Mouse (Mus musculus) liver, embryonic 12.5 days (tissue): ENCODE data around the gene Pim3. TPM values are rescaled to one million over a fixed set of nuclear protein-coding genes. Genes with fewer than 3 reads are reported as not detected.
A peak's percentile ranks its signal among the peaks of the same experiment; 100 is the strongest.

Source experiments
- ATAC-seq: fragments of 200-750 bp; cut with Nextera tagmentation; 2 replicates; pipeline ENCODE4 v1.8.0; 2017; ENCODE audit warnings: moderate number of reproducible peaks, mild to moderate bottlenecking, moderate library complexity
- H3K27ac ChIP-seq: fragments of 300-500 bp; sonication (generic); 2 replicates; pipeline ENCODE4 v1.5.1; 2016; ENCODE audit warnings: mild to moderate bottlenecking
- H3K27me3 ChIP-seq: fragments of 300-500 bp; sonication (generic); replicated peaks from 2 replicates; pipeline ENCODE4 v1.6.1; 2016; ENCODE audit warnings: mild to moderate bottlenecking, moderate library complexity
- H3K36me3 ChIP-seq: fragments of 300-500 bp; sonication (generic); 2 replicates; pipeline ENCODE4 v1.6.1; 2016; ENCODE audit warnings: mild to moderate bottlenecking, moderate library complexity
- H3K4me1 ChIP-seq: fragments of 300-500 bp; sonication (generic); 2 replicates; pipeline ENCODE4 v1.6.1; 2016
- H3K4me2 ChIP-seq: fragments of 300-500 bp; sonication (generic); 2 replicates; pipeline ENCODE4 v1.6.1; 2016; ENCODE audit warnings: mild to moderate bottlenecking, moderate library complexity
- H3K4me3 ChIP-seq: fragments of 300-500 bp; sonication (generic); 2 replicates; pipeline ENCODE4 v1.5.1; 2016; ENCODE audit warnings: mild to moderate bottlenecking, moderate library complexity
- H3K9ac ChIP-seq: fragments of 300-500 bp; sonication (generic); 2 replicates; pipeline ENCODE4 v1.6.1; 2016; ENCODE audit warnings: mild to moderate bottlenecking, moderate library complexity
- H3K9me3 ChIP-seq: fragments of 300-500 bp; sonication (generic); replicated peaks from 2 replicates; pipeline ENCODE4 v1.6.1; 2016; ENCODE audit warnings: mild to moderate bottlenecking, moderate library complexity
- WGBS: fragments of 180-500 bp; shearing (Covaris S2); methylation state at CpG from one replicate; pipeline ENCODE4 v1.1.7; 2016; ENCODE audit not compliant: insufficient replicate concordance; 5-methylcytosine and 5-hydroxymethylcytosine counted together
- polyA plus RNA-seq: library from polyadenylated mRNA; unstranded; fragments of >200 nt; fragmentation: Nextera tagmentation; extraction: Ambion mirVana; gene quantifications from 2 replicates; pipeline ENCODE4 v1.2.1, GENCODE M21; 2016

Pim3 gene
- polyA plus RNA-seq, 1 experiment from 2014 or later, result 23.5 TPM

DNA sequence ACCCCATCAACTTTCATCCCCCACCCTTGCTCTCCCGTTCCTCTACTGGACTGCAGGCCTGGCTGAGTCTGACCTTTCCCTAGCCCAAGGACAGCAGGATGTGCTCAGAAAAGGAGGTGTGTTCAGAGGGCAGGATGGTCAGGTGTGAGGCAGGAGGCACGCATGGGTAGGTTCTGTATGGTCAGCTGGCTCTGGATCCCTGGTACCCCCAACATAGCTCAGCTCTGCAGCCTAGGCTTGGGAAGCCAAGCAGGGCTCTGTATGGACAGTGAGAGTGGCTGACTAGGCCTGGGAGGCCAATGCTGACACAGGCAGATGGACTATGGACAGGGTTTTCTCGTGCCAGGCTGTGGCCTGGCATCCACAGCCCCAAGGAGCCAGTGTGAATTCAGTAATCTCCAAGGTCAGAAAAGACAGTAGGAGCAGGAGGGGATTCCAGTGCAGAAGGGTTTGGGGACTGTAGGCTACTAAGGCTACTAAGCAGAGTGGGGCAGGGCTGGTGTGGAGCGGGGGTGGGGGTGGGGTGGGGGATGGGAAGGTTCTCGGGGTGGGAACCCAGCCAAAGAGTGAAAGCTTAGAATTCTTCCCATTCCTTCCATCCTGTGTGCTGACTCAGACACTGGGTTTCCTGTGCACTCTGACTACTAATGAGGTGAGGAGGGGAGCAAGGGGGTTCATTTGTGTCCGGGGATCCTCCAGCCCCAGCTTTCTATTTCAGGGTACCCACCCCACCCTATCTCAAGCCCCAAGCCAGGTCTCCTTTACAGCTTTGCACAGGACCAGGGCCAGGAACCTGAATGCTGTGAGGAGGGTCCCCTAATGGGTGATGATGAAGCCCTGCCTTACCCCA, 7.6 kb upstream of the Pim3 start:
- no peak overlapping the region for H3K27ac ChIP-seq
- H3K9ac ChIP-seq, result no peak overlapping the region
- H3K4me1 ChIP-seq, result peaks cover 19% of the 10 kb centered on the region
- no peaks in the 10 kb centered on the region for H3K36me3 ChIP-seq
- H3K4me2 ChIP-seq, result no peak overlapping the region
- H3K4me3 ChIP-seq, result no peak overlapping the region
- no peak for ATAC-seq
- H3K9me3 ChIP-seq, result no peaks in the 10 kb centered on the region
- H3K27me3 ChIP-seq, result peaks cover 20% of the 10 kb centered on the region
- 35% methylated on average over 6 of the region's 6 CpGs for WGBS

GRCm38 (mm10) chr15:88854969-88855830, 6.8 kb upstream of the Pim3 start:
- Histone ChIP-seq H3K36me3 (no peaks in the 10 kb centered on the region), H3K4me3 (no peak overlapping the region), H3K27ac (0 out of 2 replicates have a peak overlapping the region, but pooled peaks have one; percentile 4), H3K4me1 (peaks cover 19% of the 10 kb centered on the region), H3K9me3 (no peaks in the 10 kb centered on the region), H3K4me2 (no peak overlapping the region), H3K9ac (no peak overlapping the region), H3K27me3 (peaks cover 16% of the 10 kb centered on the region)
- ATAC-seq, result no peak
- 45% methylated on average over 15 of the region's 15 CpGs for WGBS

DNA sequence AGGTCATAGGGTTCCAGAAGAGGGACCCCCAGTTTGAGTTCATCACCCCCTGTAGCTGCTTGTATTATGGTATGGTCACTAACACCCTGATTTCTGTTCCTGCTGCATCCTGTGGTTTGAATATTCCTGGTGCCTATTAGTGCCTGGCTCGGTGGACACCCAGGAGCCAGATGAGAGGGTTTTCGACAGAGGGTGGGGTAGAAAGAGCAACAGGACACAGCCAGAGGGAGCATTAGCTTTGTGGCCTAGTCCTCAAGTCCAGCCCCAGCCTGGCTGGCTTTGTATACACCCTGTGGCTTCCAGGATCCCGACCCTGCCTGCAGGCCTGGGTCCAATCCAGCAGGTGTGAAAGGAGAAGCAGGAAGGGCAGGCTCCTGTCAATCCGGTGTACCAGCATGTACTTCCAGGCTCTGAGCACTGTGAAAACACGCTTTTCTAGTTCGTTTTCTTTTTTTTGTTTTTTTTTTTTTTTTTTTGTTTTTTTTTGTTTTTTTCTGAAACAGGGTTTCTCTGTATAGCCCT, 6.0 kb upstream of the Pim3 start:
- H3K4me3 ChIP-seq, result no peak overlapping the region
- ATAC-seq, result no peak
- H3K27me3 ChIP-seq, result peaks cover 16% of the 10 kb centered on the region
- peaks cover 22% of the 10 kb centered on the region for H3K4me1 ChIP-seq
- H3K4me2 ChIP-seq, result no peak overlapping the region
- H3K27ac ChIP-seq, result 0 out of 2 replicates have a peak overlapping the region, but pooled peaks have one; percentile 4
- H3K9ac ChIP-seq, result no peak overlapping the region
- no peaks in the 10 kb centered on the region for H3K36me3 ChIP-seq
- WGBS, result 52% methylated on average over 6 of the region's 6 CpGs
- no peaks in the 10 kb centered on the region for H3K9me3 ChIP-seq

DNA sequence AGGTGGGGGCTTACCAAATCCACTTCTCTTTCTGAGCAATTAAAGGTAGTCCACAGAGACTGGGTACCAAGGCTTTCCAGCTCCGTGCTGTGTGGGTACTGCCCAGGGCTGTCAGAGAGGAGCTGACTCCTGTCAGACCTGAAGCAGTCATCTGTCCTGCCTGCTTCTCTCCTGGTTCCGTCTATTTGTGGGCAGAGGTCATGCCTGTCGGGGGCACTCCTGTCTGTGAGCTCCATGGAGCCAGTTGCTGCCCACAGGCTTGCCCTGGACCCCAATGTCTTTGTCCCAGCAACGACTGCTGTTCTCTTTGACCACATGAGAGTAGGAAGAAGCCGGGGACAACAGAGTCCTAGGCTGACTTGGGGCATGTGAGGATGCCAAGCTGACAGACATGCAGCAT, 5.4 kb upstream of the Pim3 start:
- peaks cover 12% of the 10 kb centered on the region for H3K27me3 ChIP-seq
- H3K27ac ChIP-seq, result no peak overlapping the region
- no peaks in the 10 kb centered on the region for H3K36me3 ChIP-seq
- H3K4me1 ChIP-seq, result peaks cover 29% of the 10 kb centered on the region
- no peak overlapping the region for H3K9ac ChIP-seq
- ATAC-seq, result no peak
- 53% methylated on average over 5 of the region's 5 CpGs for WGBS
- H3K4me3 ChIP-seq, result no peak overlapping the region
- no peaks in the 10 kb centered on the region for H3K9me3 ChIP-seq
- H3K4me2 ChIP-seq, result no peak overlapping the region

- Histone ChIP-seq H3K27me3 (peaks cover 9% of the 10 kb centered on the region), H3K4me1 (peaks cover 34% of the 10 kb centered on the region), H3K9ac (no peak overlapping the region), H3K9me3 (no peaks in the 10 kb centered on the region), H3K27ac (no peak overlapping the region), H3K4me3 (no peak overlapping the region), H3K4me2 (no peak overlapping the region), H3K36me3 (no peaks in the 10 kb centered on the region)
- 74% methylated on average over 7 of the region's 7 CpGs for WGBS
- ATAC-seq, result no peak
Observed at GRCm38 (mm10) chr15:88857361-88857760, 4.6 kb upstream of the Pim3 start.

DNA sequence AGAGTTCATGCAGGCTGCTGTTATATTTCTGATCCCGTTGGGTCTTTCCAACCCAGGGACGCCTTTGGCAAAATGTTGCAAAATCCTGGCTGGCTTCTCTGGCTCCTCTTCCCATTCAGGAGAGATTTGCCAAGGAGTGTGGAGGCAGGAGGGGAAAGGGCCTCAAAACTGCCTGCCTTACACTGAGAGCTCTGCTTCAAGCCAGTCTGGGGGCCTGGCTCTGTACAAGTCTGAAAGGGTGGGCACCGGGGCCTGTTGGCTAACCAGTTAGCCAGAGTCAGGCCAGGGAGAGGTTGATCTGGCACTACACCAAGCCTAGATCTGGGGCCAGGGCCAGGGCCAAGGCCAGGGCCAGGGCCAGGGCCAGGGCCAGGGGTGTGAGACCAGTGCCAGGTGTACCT, 3.8 kb upstream of the Pim3 start:
- no peak for ATAC-seq

DNA sequence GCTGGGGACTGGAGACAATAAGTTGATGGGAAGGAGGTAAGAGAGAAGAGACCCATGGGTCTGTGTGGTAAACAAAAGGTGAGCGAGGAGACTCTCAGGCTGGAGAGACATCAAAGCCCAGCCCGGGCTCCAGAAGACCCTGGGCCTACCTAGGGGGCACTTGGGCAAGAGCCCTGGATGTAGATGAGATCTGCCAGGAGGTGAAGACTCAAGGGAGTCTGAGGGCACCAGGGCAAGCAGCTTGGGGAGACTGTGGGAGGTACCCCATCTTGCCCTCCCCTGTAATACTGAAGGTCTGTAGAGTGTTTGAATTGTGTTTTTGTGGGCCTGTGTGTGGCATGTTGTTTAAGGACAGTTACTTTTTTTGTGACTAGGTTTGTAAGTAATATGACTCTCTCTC, 3.3 kb upstream of the Pim3 start:
- no peak overlapping the region for H3K4me2 ChIP-seq
- H3K9me3 ChIP-seq, result no peaks in the 10 kb centered on the region
- H3K27ac ChIP-seq, result no peak overlapping the region
- H3K9ac ChIP-seq, result no peak overlapping the region
- peaks cover 9% of the 10 kb centered on the region for H3K27me3 ChIP-seq
- H3K36me3 ChIP-seq, result no peaks in the 10 kb centered on the region
- no peak for ATAC-seq
- H3K4me3 ChIP-seq, result no peak overlapping the region
- H3K4me1 ChIP-seq, result peaks cover 47% of the 10 kb centered on the region
- WGBS, result 68% methylated on average over 2 of the region's 2 CpGs

More for the DNA sequence above, 3.8 kb upstream of the Pim3 start:
- Histone ChIP-seq H3K27me3 (peaks cover 9% of the 10 kb centered on the region), H3K27ac (no peak overlapping the region), H3K9ac (no peak overlapping the region), H3K36me3 (no peaks in the 10 kb centered on the region), H3K4me1 (peaks cover 42% of the 10 kb centered on the region), H3K4me3 (no peak overlapping the region), H3K4me2 (no peak overlapping the region), H3K9me3 (no peaks in the 10 kb centered on the region)
- 75% methylated on average over 3 of the region's 3 CpGs for WGBS

DNA sequence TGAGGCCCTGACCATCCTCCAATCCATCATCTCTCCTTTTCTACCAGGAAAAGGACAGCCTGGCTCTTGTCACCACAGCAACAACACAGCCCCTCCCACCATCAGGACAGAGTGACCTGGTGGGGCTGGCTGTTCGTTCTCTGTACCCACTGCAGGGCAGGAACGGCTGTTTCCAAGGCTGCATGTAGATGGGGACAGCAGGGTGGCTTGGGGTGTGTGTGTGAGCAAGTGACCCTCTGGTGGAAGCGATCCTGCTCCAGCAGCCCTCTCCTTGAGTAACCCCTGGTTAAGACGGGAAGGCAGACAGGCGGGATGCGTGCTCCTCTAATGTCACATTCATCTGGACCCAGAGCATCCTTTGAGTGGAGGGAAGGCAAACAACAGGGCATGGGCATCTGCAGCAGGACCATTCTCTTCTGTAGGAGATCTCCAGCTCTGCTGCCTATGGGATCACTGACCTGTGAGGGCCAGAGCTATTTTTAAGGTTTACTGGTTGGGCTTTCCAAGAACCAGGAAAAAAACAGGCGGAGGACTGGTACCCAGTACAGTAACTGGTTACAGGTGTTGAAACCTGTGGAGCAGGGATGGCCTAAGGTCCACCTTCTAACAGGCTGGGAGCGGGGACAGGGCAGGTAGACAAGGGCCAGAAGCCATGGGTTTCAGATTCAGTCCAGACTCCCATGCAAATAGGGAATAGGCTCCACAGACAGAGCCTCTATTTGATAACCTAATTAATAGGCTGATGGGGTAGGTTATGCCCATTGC, 2.6 kb upstream of the Pim3 start:
- no peak overlapping the region for H3K4me2 ChIP-seq
- no peak overlapping the region for H3K4me3 ChIP-seq
- peaks cover 4% of the 10 kb centered on the region for H3K36me3 ChIP-seq
- no peak overlapping the region for H3K9ac ChIP-seq
- no peak overlapping the region for H3K27ac ChIP-seq
- peaks cover 50% of the 10 kb centered on the region for H3K4me1 ChIP-seq
- H3K27me3 ChIP-seq, result peaks cover 9% of the 10 kb centered on the region
- 67% methylated on average over 8 of the region's 8 CpGs for WGBS
- no peaks in the 10 kb centered on the region for H3K9me3 ChIP-seq
- no peak for ATAC-seq

DNA sequence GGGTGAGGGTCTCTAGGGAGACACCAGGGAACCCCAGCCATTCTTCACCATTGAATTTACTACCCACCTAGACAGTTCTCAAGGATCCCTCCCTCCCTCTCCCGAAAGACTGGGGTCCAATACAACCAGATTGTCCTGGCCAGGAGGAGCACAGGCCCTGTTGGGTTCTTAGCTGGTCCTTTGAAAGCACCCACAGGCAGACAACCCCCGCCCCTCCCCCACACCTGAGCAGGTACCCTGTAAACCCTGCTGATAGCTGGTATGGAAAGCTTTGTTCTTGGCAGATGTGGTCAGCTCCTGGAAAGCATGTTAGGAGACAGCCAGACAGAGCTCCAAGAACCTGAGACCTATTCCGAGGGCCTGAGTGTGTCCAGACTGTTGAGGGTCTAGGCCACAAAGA, 1.2 kb upstream of the Pim3 start:
- ATAC-seq, result no peak
- H3K9me3 ChIP-seq, result no peaks in the 10 kb centered on the region
- H3K4me3 ChIP-seq, result no peak overlapping the region
- H3K4me1 ChIP-seq, result peaks cover 52% of the 10 kb centered on the region
- no peak overlapping the region for H3K4me2 ChIP-seq
- H3K36me3 ChIP-seq, result peaks cover 17% of the 10 kb centered on the region
- 74% methylated on average over 3 of the region's 3 CpGs for WGBS
- H3K9ac ChIP-seq, result no peak overlapping the region
- no peak overlapping the region for H3K27ac ChIP-seq
- H3K27me3 ChIP-seq, result peaks cover 9% of the 10 kb centered on the region

- peak overlapping the region; percentile 80 for H3K9ac ChIP-seq
- under 1% methylated on average over 91 of the region's 98 CpGs for WGBS
- H3K4me1 ChIP-seq, result peaks cover 63% of the 10 kb centered on the region
- H3K36me3 ChIP-seq, result peaks cover 26% of the 10 kb centered on the region
- H3K4me2 ChIP-seq, result peak overlapping the region; percentile 98
- ATAC-seq, result peak; percentile 1; the same call in 1 of the 2 replicates
- peak overlapping the region; percentile 71 for H3K4me3 ChIP-seq
- H3K9me3 ChIP-seq, result no peaks in the 10 kb centered on the region
- H3K27ac ChIP-seq, result peak overlapping the region; percentile 82
- peaks cover 9% of the 10 kb centered on the region for H3K27me3 ChIP-seq
Observed at GRCm38 (mm10) chr15:88862881-88863694, 1.1 kb downstream of the Pim3 start.
